Mouse (Mus musculus): ENCODE measurements around the gene Tufm.
"Not testable (repeated sequence)": the region's sequence is repeated elsewhere in the genome, so short reads cannot be mapped to it uniquely, and the experiment has no call there.

The Tufm gene

GRCm38 (mm10) chr7:126465246-126466030, 21.7 kb upstream of the Tufm start:
- no peak for DNase-seq (ENCODE audit: low spot score)

DNA sequence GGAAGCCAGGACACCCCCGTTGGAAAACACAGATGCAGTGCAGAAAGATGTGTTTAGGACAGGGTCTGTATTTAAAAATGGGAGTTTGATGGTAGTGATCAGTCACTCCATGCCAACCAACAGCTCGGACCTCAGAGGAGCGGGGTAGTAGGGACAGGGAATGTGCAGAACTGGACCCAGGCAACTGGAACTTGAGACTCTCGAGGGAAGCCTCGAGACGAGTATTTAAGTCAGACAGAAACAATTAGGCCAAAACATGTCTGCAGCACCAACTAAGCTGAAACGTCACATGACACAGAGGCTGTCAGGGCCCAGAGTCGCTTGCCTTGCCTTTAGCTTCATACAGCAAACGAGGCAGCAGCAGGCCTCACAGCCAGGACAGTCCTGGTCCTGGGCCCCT, 21.0 kb upstream of the Tufm start:
- no peak for DNase-seq (ENCODE audit: low spot score)

DNA sequence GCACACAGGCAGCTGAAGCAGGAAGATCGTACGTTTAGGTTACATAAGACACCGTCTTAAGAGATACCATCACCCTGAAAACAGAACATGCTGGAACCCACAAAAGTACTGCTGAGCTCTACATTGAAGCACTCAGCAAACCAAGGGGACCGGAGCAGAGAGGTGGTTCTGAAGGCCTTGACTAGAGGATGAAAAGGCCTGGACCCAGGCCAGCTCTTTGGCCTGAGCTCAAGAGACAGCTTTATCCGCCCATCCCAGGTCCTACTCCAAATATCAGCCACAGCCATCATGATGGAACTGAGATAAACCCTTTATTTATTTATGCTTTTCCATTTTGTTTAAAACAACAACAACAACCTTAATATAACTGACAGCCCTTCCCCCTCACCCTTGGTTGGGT, 20.5 kb upstream of the Tufm start:
- DNase-seq (ENCODE audit: low spot score) = no peak

GRCm38 (mm10) chr7:126467271-126467670, 19.9 kb upstream of the Tufm start:
- no peak for DNase-seq (ENCODE audit: low spot score)

DNA sequence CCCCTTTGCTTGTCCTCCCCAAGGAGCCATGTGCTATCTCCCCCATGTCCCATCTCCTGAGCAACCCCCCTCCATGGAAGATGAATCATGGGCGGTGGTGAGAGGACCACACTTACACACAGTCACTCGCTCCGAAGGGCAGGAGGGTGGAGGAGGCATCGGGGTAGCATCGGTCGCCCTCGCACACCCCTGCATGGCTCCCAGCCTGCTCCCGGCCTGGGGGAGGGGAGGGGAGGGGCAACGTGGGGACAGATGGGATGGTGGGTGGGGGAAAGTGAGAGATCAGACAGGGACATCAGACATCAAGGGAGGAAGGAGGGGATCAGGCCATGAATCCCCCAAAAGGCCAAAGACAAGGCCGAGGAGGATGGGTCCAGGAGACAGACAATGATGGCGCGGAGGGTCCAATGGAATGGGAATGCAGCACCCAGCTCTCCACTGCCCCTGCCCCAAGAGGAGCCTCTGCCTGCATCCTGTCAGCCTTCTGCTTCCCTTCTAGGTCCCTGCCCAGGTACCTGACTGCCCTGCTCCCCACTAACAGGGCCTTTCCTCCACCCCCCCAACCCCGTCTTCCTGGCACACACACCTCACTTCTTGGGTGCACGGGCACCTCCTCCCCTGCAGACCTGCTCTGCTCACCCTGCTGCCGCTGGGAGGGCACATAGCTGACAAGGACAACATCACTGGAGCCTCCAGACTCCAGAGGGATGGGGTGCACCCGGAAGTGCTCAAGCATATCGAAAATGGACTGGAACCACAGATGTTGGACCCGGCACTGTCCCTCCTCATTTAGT, 19.1 kb upstream of the Tufm start:
- no peak for DNase-seq (ENCODE audit: low spot score)

DNA sequence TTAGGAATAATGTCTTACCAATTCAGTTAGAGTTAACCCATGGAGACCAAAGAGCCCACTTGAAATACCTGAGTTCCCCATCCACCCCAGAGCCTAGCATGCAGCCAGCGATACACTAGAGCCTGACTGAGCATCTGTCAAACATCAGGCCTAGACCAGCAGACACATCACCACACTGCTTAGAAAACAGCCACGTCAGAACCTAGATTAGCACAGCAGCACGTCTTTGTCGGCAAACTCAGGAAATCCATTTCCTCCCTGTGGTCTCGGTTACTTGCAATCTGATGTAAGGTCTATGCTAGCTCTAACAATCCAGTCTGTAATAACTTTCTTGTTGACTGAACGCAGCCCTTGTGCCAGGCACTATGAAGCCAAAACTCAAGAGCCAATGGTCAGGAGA, 17.1 kb upstream of the Tufm start:
- DNase-seq (ENCODE audit: low spot score) = no peak

DNA sequence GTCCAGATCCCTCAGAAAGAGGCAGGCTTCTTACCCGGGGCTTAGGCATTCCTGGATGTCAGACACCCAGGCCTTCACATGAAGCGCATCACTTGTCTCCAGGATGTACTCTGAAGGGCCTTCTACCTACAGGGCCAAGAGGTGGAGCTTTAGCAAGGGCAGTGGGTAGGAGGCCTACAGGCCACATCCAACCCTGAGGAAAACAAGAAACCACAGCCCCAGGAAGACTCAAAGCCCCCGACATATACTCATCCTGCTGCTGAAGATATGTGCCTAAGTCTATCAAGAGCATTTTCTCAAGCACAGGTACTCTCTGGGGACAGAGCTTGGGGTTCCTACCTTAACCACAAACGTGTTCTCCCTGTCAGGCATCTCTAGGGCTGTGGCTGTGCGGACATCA, 15.8 kb upstream of the Tufm start:
- no peak for DNase-seq (ENCODE audit: low spot score)

GRCm38 (mm10) chr7:126471853-126472252, 15.3 kb upstream of the Tufm start:
- no peak for DNase-seq (ENCODE audit: low spot score)

GRCm38 (mm10) chr7:126472306-126472705, 14.9 kb upstream of the Tufm start:
- no peak for DNase-seq (ENCODE audit: low spot score)

- DNase-seq (ENCODE audit: low spot score) = no peak
Observed at GRCm38 (mm10) chr7:126472713-126473112, 14.4 kb upstream of the Tufm start.

GRCm38 (mm10) chr7:126473470-126474086, 13.6 kb upstream of the Tufm start:
- no peak for DNase-seq (ENCODE audit: low spot score)

- no peak for DNase-seq (ENCODE audit: low spot score)
Observed at GRCm38 (mm10) chr7:126474486-126474955, 12.6 kb upstream of the Tufm start.

DNA sequence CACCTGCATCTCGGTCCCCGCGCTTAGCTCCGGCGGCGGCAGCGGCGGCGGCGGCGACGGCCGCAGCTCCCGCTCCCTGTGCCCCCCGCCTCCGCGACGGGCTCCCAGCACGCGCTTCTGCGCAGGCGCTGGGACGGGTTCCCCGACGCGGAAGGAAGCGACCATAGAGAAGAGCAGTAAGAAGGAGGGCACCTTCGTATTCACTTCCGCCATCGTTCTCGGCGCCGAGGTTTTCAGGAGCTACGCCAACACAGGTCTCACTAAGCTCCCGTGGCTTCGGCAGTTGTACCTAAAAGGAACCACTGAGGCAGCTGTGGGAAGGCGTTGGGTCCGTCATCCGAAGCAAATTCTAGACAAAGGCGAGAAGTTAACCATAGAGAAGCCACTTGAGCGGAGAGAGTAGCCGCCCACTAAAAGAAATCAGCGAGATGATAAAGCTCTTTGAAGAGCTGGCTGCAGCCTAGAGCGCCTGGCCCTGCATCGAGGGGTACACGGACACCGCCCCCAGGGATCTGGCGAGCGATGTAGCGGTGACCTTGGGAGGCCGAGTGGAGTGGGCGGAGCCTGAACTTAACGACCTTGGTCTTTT, 12.1 kb upstream of the Tufm start, which contains the start of gene Sh2b1:
Gene Sh2b1, minus strand, starts transcription at position 432 of the 589 bp plus-strand sequence.
- peak; percentile 82 for DNase-seq (ENCODE audit: low spot score)

GRCm38 (mm10) chr7:126481699-126482098, 5.5 kb upstream of the Tufm start:
- peak; percentile 39 for DNase-seq (ENCODE audit: low spot score)

- DNase-seq (ENCODE audit: low spot score) = peak; percentile 91
Observed at GRCm38 (mm10) chr7:126482392-126482871, 4.7 kb upstream of the Tufm start.

DNA sequence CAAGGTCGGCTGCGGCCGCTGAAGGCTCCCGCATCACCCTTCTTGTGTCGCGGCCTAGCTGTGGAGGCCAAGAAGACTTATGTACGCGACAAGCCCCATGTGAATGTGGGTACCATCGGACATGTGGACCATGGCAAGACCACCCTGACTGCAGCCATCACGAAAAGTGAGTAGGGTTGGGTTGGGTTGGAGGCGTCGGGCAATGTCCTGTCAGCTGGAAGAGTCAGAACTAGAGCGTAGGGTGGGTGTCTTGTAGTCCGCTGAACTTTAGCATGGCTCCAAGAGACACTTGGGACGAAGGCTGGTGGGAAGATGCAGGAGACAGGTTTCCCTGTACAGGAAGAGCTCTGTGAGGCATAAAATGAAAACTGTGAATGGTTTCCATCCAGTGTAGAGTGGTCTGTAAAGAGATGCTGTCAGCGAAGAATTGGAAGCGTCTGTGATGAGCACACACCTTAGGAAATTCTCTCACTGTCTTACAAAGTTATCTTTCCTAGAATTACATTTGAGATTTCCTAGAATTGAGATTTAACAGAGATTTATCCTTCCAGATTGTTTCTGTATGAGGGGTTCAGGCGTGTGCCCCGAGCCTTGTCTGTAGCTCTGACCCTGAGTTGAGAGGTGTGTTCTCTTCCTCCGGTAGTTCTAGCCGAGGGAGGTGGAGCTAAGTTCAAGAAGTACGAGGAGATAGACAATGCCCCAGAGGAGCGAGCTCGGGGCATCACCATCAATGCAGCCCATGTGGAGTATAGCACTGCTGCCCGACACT, 640 bp downstream of the Tufm start:
- DNase-seq (ENCODE audit: low spot score) = not testable (repeated sequence)

DNA sequence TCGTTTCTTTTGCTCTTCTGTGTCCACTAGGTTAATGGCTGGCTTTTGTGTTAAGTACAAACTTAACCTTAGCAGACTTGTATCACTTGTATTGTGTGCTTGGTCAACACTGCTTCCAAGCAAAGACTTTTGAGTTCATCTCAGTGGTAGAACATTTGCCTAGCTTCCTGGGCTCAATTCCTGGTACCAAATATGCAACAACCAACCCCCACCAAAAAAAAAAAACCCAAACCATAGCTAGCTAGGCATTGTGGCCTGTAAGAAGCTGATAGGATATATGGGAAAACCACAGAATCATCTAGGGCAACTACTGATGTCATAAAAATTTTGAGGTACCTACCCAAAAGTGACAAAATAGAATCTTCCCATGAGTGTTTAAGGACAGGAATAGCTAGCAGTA, 3.8 kb downstream of the Tufm start:
- no peak for DNase-seq (ENCODE audit: low spot score)

GRCm38 (mm10) chr7:126491973-126492372, 4.8 kb downstream of the Tufm start:
- DNase-seq (ENCODE audit: low spot score) = no peak

DNA sequence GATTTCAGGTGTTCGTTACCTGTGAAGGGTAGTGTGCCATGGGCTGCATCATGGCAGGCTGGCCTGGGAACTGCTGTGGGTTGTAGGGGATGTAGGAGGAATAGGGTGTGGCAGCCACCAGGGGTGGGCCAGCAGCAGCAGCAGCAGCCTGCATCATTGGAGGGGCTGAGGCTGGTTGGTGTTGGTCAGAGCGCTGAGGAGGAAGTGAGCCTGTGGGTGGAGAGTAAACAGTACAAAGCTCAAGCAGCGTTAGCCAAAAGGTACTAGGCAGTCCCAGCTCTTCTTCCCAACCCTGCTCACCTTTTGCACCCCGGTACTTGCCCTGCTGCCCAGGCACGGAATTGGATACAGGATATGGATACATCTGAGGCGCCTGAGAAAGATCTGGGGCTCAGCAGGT, 7.0 kb downstream of the Tufm start:
- DNase-seq (ENCODE audit: low spot score) = no peak

- no peak for DNase-seq (ENCODE audit: low spot score)
Observed at GRCm38 (mm10) chr7:126496475-126496874, 9.3 kb downstream of the Tufm start.

DNA sequence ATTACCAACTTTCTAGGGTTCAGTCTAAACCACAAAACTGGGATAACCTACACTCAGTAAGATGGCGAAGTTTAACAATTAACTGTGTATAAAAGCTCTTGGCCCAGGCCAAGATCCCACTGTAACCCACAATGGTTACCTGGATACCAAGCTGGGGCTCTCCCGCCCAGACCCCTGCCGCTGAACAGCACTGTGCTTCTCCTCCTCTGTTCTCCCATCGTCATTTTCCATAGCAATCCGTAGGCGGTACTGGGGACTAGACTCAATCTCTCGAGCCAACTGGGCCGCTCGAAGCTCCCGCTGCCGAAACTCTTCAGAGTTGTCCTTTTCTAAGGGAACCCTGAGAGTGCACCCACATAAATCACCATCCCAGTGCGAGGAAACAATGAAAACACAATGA, 10.8 kb downstream of the Tufm start:
- DNase-seq (ENCODE audit: low spot score) = no peak
